Mouse (Mus musculus): ENCODE results near the gene Chat. TPM values are rescaled to one million over a fixed set of nuclear protein-coding genes. Genes with fewer than 3 reads are reported as not detected.

Chat gene
- total and polyA plus RNA-seq, 3 experiments = 0.20 TPM; not detected in 2

- no peaks in the 10 kb centered on the region for H3K36me3 ChIP-seq (ENCODE audit: control insufficient read depth, insufficient read depth, low read length)
- TF ChIP-seq CTCF (IDR thresholded peaks at IDR 0.05) (no peak), POLR2A (IDR thresholded peaks at IDR 0.05; ENCODE audit: insufficient read depth, low read depth, low read length) (no peak), EP300 (IDR thresholded peaks at IDR 0.05; ENCODE audit: insufficient read depth, low read depth, low read length) (no peak)
- H3K9ac ChIP-seq (ENCODE audit: low read depth, low read length) = no peak overlapping the region
- no peak for DNase-seq
- no peak overlapping the region for H3K4me3 ChIP-seq
- no peaks in the 10 kb centered on the region for H3K4me1 ChIP-seq (ENCODE audit: control insufficient read depth, insufficient read depth, low read length)
- no peak overlapping the region for H3K27ac ChIP-seq
- H3K79me2 ChIP-seq (replicated peaks; ENCODE audit: control insufficient read depth, insufficient read depth, low read length) = no peaks in the 10 kb centered on the region
- WGBS = 3% methylated on average over 11 of the region's 11 CpGs
- H3K27me3 ChIP-seq (ENCODE audit: control insufficient read depth, insufficient read depth, low read length) = peaks cover 24% of the 10 kb centered on the region
- intact Hi-C loops (cut with DNase I) = loop anchor here (5.0 kb wide), 1 partner anchor 143 kb away; the partner anchor contains the start of gene Ogdhl
Measured at GRCm38 (mm10) chr14:32465506-32465870, 301 bp downstream of the Chat start.

DNA sequence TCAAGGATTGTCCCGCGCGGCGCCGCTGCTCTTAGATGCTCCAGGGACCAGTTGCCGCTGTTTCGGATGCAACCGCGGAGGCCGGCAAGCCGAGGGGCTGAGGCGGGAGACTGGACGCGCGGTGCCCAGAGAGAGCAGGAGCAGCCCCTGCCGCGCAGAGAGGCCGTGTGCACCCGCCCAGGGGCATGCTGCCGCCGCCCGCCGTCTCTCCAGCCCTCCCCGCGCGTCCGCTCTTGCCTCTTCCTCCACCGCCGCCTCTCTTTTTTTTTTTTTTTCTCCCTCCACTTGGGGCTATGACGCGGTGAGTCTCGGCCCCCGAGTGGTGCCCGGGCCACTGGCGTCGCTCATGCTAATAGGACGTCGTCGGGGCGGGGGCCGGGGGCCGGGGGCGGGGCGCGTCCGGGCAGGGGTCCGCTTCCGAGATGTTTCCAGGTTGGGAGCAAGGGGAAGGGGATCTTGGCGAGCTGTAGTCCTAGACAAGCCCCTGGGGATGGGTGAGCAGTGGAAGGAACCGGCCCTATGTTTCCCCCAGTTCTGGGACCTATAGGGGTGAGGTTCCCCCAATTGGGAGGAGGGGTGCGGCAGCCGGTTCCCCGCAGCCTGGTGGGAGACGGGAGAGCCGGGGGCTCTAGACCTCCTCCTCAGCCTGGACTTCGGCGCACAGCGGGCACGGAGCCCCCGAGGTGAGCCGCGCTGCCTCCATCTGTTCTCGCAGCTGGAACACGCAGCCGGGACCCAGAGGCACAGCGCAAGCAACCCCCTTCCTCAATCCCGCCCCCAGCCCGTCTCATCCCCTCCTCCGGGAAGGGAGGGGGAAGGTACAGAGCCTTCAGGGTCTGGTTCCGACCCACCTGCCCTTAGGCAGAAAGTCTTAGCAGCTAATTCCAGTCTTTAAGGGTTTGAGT, 936 bp downstream of the Chat start, which contains the start of gene Slc18a3:
Gene Slc18a3, minus strand, starts transcription at position 250 of the 905 bp plus-strand sequence.
- 1% methylated on average over 68 of the region's 70 CpGs for WGBS
- TF ChIP-seq EP300 (IDR thresholded peaks at IDR 0.05; ENCODE audit: insufficient read depth, low read depth, low read length) = no peak
- TF ChIP-seq CTCF (IDR thresholded peaks at IDR 0.05) = no peak
- TF ChIP-seq POLR2A (IDR thresholded peaks at IDR 0.05; ENCODE audit: insufficient read depth, low read depth, low read length) = no peak
- Histone ChIP-seq H3K27me3 (ENCODE audit: control insufficient read depth, insufficient read depth, low read length) (peaks cover 24% of the 10 kb centered on the region), H3K27ac (no peak within 1 kb of the TSS), H3K4me1 (ENCODE audit: control insufficient read depth, insufficient read depth, low read length) (no peaks in the 10 kb centered on the region), H3K9ac (ENCODE audit: low read depth, low read length) (no peak within 1 kb of the TSS), H3K79me2 (replicated peaks; ENCODE audit: control insufficient read depth, insufficient read depth, low read length) (no peaks in the 10 kb centered on the region), H3K4me3 (no peak within 1 kb of the TSS), H3K36me3 (ENCODE audit: control insufficient read depth, insufficient read depth, low read length) (no peaks in the 10 kb centered on the region)
- no peak for DNase-seq
- intact Hi-C loops (cut with DNase I) = loop anchor here (5.0 kb wide), 1 partner anchor 143 kb away; the partner anchor contains the start of gene Ogdhl

DNA sequence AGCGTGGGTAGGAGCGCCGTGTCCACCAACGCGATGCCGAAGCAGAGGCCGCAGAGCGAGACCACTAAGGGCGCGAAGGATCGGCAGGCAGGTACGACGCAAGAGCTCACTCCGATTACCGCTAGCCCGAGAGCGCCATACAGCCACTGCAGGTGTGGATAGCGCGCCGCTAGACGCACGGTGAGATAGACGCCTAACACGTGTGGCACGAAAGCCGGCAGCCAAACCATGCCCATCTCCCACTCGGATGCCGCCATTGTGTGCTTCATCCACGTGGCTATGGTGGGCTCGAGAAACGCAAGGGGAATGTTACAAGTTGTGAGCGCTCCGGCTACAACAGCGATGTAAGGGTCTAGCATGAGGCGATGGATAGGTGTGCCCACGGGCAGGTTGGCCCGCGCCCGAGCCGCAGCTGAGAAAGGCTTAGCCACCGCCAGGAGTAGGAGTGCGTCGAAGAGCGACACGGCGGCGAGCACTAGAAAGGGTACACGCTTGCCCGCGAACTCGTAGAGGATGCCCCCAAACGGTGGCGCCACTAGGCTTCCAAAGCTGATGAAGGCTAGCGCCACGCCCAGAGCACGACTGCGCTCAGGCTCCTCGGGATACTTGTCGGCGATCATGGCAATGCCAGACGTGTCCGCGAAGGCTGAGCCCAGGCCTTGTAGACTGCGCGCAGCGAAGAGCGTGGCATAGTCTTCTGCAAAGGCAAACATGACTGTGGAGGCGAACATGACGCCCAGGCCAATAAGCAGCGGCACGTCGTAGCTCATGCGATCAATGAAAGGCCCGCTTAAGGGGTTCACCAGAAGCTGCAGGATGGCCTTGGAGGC, 2.4 kb downstream of the Chat start:
- DNase-seq = no peak
- intact Hi-C loops (cut with DNase I) = no loop called here
- H3K4me1 ChIP-seq (ENCODE audit: control insufficient read depth, insufficient read depth, low read length) = no peaks in the 10 kb centered on the region
- TF ChIP-seq CTCF (IDR thresholded peaks at IDR 0.05) (no peak), POLR2A (IDR thresholded peaks at IDR 0.05; ENCODE audit: insufficient read depth, low read depth, low read length) (no peak), EP300 (IDR thresholded peaks at IDR 0.05; ENCODE audit: insufficient read depth, low read depth, low read length) (no peak)
- H3K79me2 ChIP-seq (replicated peaks; ENCODE audit: control insufficient read depth, insufficient read depth, low read length) = no peaks in the 10 kb centered on the region
- no peak overlapping the region for H3K27ac ChIP-seq
- H3K27me3 ChIP-seq (ENCODE audit: control insufficient read depth, insufficient read depth, low read length) = peaks cover 26% of the 10 kb centered on the region
- H3K4me3 ChIP-seq = no peak overlapping the region
- H3K36me3 ChIP-seq (ENCODE audit: control insufficient read depth, insufficient read depth, low read length) = no peaks in the 10 kb centered on the region
- 5% methylated on average over 74 of the region's 74 CpGs for WGBS
- no peak overlapping the region for H3K9ac ChIP-seq (ENCODE audit: low read depth, low read length)

DNA sequence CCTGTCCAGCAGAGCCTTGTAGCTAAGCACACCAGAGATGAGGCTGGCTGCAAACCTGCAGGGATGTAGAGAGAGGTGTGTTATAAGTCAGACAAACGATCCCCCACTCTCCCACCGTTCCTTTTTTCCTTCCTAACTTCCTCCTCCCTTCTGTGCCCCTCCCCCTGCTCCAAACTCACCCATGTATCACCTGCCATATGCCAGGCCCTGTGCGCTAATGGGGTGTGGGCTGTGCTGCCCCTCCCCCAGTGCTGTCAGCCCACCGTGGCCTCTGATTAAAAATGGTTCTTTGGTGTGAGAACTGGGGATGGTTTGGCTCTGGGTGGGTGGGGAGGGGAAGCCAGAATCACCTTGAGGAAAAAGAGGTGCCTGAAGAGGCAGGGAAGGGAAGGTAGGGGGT, 13.2 kb downstream of the Chat start:
- Histone ChIP-seq H3K27me3 (ENCODE audit: control insufficient read depth, insufficient read depth, low read length) (no peaks in the 10 kb centered on the region; the same call in 1 of the 2 replicates), H3K4me3 (no peak overlapping the region), H3K27ac (no peak overlapping the region), H3K79me2 (replicated peaks; ENCODE audit: control insufficient read depth, insufficient read depth, low read length) (no peaks in the 10 kb centered on the region; the same call in 1 of the 2 replicates), H3K4me1 (ENCODE audit: control insufficient read depth, insufficient read depth, low read length) (no peaks in the 10 kb centered on the region), H3K9ac (ENCODE audit: low read depth, low read length) (no peak overlapping the region), H3K36me3 (ENCODE audit: control insufficient read depth, insufficient read depth, low read length) (no peaks in the 10 kb centered on the region)
- no peak for DNase-seq
- TF ChIP-seq POLR2A (IDR thresholded peaks at IDR 0.05; ENCODE audit: insufficient read depth, low read depth, low read length) (no peak), EP300 (IDR thresholded peaks at IDR 0.05; ENCODE audit: insufficient read depth, low read depth, low read length) (no peak), CTCF (IDR thresholded peaks at IDR 0.05) (no peak)
- 9% methylated on average over 4 of the region's 4 CpGs for WGBS
- intact Hi-C loops (cut with DNase I) = no loop called here

DNA sequence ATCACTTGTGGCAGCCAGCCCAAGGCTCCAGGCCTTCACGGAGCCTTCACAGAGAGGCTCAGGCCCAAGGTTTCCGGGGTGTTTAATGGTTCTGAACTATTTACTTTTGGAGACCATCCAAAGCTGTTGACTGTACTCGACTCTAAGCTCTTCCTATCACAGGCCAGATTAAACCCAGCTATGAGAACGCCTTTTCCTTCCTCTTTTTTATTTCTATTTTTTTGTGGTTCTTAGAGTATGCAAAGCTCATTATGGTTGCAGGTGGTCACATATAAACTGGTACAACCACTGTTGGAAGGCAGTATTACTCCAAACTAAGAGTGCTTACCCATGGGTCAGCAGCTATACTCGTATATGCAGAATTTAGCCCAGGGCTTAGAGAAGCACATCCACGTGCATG, 18.8 kb downstream of the Chat start:
- H3K27me3 ChIP-seq (ENCODE audit: control insufficient read depth, insufficient read depth, low read length) = 0 out of 2 replicates have a peak, but pooled peaks cover 2% of the 10 kb centered on the region
- H3K4me3 ChIP-seq = no peak overlapping the region
- H3K27ac ChIP-seq = no peak overlapping the region
- H3K9ac ChIP-seq (ENCODE audit: low read depth, low read length) = no peak overlapping the region
- TF ChIP-seq CTCF (IDR thresholded peaks at IDR 0.05) (no peak), EP300 (IDR thresholded peaks at IDR 0.05; ENCODE audit: insufficient read depth, low read depth, low read length) (no peak), POLR2A (IDR thresholded peaks at IDR 0.05; ENCODE audit: insufficient read depth, low read depth, low read length) (no peak)
- DNase-seq = no peak
- H3K4me1 ChIP-seq (ENCODE audit: control insufficient read depth, insufficient read depth, low read length) = no peaks in the 10 kb centered on the region
- 60% methylated on average over 6 of the region's 6 CpGs for WGBS
- H3K36me3 ChIP-seq (ENCODE audit: control insufficient read depth, insufficient read depth, low read length) = no peaks in the 10 kb centered on the region
- intact Hi-C loops (cut with DNase I) = no loop called here
- no peaks in the 10 kb centered on the region; the same call in 1 of the 2 replicates for H3K79me2 ChIP-seq (replicated peaks; ENCODE audit: control insufficient read depth, insufficient read depth, low read length)

All from heart, adult 2 months (tissue).